Mouse (Mus musculus) CH12.LX (cell line): ENCODE measurements around the gene Cldn14. TPM values are rescaled to one million over a fixed set of nuclear protein-coding genes. Genes with fewer than 3 reads are reported as not detected.

ENCODE experiments used
- DNase-seq: peaks from one replicate; pipeline ENCODE4 v3.0.0-alpha.2; 2013; ENCODE audit errors: extremely low read depth
- H3K27ac ChIP-seq: 2 replicates; pipeline ENCODE4 v1.5.1; 2012; ENCODE audit warnings: low read depth, mild to moderate bottlenecking, control low read depth, moderate library complexity; ENCODE audit not compliant: insufficient read depth
- H3K27me3 ChIP-seq: replicated peaks from 2 replicates; pipeline ENCODE3; 2012; ENCODE audit warnings: inconsistent platforms
- H3K36me3 ChIP-seq, 2 experiments: replicated peaks in 1 of 2; 2 replicates each; pipeline versions ENCODE3 to v1.6.1; 2012; ENCODE audit warnings: inconsistent platforms in 1 of 2, low read length in 1 of 2, mild to moderate bottlenecking in 1 of 2, mixed read lengths in 1 of 2, moderate library complexity in 1 of 2; ENCODE audit not compliant: control insufficient read depth in 1 of 2, insufficient read depth in 1 of 2
- H3K4me1 ChIP-seq, 2 experiments: 2 replicates each; pipeline ENCODE4 v1.6.1; 2012; ENCODE audit warnings: inconsistent platforms in 1 of 2, moderate library complexity in 1 of 2; ENCODE audit not compliant: insufficient read depth in 2 of 2, control insufficient read depth in 1 of 2
- H3K4me2 ChIP-seq: 2 replicates; pipeline ENCODE4 v1.6.1; 2012; ENCODE audit warnings: low read depth, mild to moderate bottlenecking, control low read depth; ENCODE audit not compliant: poor library complexity, insufficient read depth, severe bottlenecking
- H3K4me3 ChIP-seq, 3 experiments: fragments of 150-350 bp in 1 of 3; sonication (generic) in 1 of 3; replicated peaks in 1 of 3; 2 replicates each; pipeline versions ENCODE3 to v1.5.1; 2011 to 2012; ENCODE audit warnings: low read depth in 2 of 3, low read length in 2 of 3, mild to moderate bottlenecking in 2 of 3, moderate library complexity in 2 of 3, control low read depth in 1 of 3, improper control_type of control experiment in 1 of 3, inconsistent platforms in 1 of 3, mixed read lengths in 1 of 3; ENCODE audit not compliant: poor library complexity in 1 of 3
- H3K79me2 ChIP-seq: replicated peaks from 2 replicates; pipeline ENCODE4 v1.6.1; 2012; ENCODE audit warnings: mild to moderate bottlenecking, moderate library complexity; ENCODE audit not compliant: control insufficient read depth, poor library complexity, insufficient read depth, severe bottlenecking; ENCODE audit errors: extremely low read depth
- H3K9ac ChIP-seq: 2 replicates; pipeline ENCODE4 v1.6.1; 2012; ENCODE audit warnings: low read depth, mild to moderate bottlenecking, control low read depth, moderate library complexity; ENCODE audit not compliant: insufficient read depth
- H3K9me3 ChIP-seq: replicated peaks from 2 replicates; pipeline ENCODE3; 2012; ENCODE audit warnings: low read length, inconsistent platforms, mixed read lengths
- BHLHE40 ChIP-seq: IDR thresholded peaks from 2 replicates; pipeline ENCODE4 v1.6.1; 2011; ENCODE audit warnings: mild to moderate bottlenecking, low read depth, low read length, improper control_type of control experiment
- CHD1 ChIP-seq: IDR thresholded peaks from 2 replicates; pipeline ENCODE4 v1.6.1; 2012; ENCODE audit warnings: low read depth, low read length, improper control_type of control experiment, inconsistent platforms
- CHD2 ChIP-seq: IDR thresholded peaks from 2 replicates; pipeline ENCODE4 v1.6.1; 2011; ENCODE audit warnings: low read length, improper control_type of control experiment
- E2F4 ChIP-seq: IDR thresholded peaks from 2 replicates; pipeline ENCODE4 v1.6.1; 2011; ENCODE audit warnings: low read depth, low read length, improper control_type of control experiment; ENCODE audit not compliant: insufficient replicate concordance
- ELF1 ChIP-seq: IDR thresholded peaks from 2 replicates; pipeline ENCODE4 v1.6.1; 2014; ENCODE audit warnings: low read depth, mild to moderate bottlenecking, inconsistent platforms, low read length, improper control_type of control experiment
- EP300 ChIP-seq: IDR thresholded peaks from 2 replicates; pipeline ENCODE4 v1.6.1; 2011; ENCODE audit warnings: low read length, improper control_type of control experiment
- ETS1 ChIP-seq: conservative IDR thresholded peaks from 2 replicates; pipeline ENCODE4 v1.6.1; 2012; ENCODE audit warnings: low read depth, mild to moderate bottlenecking, inconsistent platforms, low read length, improper control_type of control experiment, moderate library complexity
- HCFC1 ChIP-seq: IDR thresholded peaks from 2 replicates; pipeline ENCODE4 v1.6.1; 2012; ENCODE audit warnings: low read depth, mild to moderate bottlenecking, inconsistent platforms, low read length, improper control_type of control experiment
- IRF4 ChIP-seq: IDR thresholded peaks from 2 replicates; pipeline ENCODE4 v1.6.1; 2014; ENCODE audit warnings: low read depth, mild to moderate bottlenecking, inconsistent platforms, low read length, improper control_type of control experiment
- JUN ChIP-seq: IDR thresholded peaks from 2 replicates; pipeline ENCODE4 v1.6.1; 2011; ENCODE audit warnings: low read depth, mild to moderate bottlenecking, low read length, improper control_type of control experiment, moderate library complexity; ENCODE audit not compliant: insufficient read depth
- JUND ChIP-seq: conservative IDR thresholded peaks from 2 replicates; pipeline ENCODE4 v1.6.1; 2011; ENCODE audit warnings: low read depth, low read length, improper control_type of control experiment
- KAT2A ChIP-seq: IDR thresholded peaks from 2 replicates; pipeline ENCODE4 v1.6.1; 2012; ENCODE audit warnings: low read length, improper control_type of control experiment, inconsistent platforms; ENCODE audit not compliant: insufficient replicate concordance
- MAFK ChIP-seq: IDR thresholded peaks from 2 replicates; pipeline ENCODE4 v1.6.1; 2011; ENCODE audit warnings: low read length, improper control_type of control experiment; ENCODE audit not compliant: insufficient replicate concordance
- MAZ ChIP-seq: IDR thresholded peaks from 2 replicates; pipeline ENCODE4 v1.6.1; 2012; ENCODE audit warnings: low read depth, mild to moderate bottlenecking, inconsistent platforms, low read length, improper control_type of control experiment, moderate library complexity
- MEF2A ChIP-seq: IDR thresholded peaks from 2 replicates; pipeline ENCODE4 v1.6.1; 2014; ENCODE audit warnings: low read depth, mild to moderate bottlenecking, inconsistent platforms, low read length, improper control_type of control experiment, borderline replicate concordance
- MXI1 ChIP-seq: IDR thresholded peaks from 2 replicates; pipeline ENCODE4 v1.6.1; 2011; ENCODE audit warnings: mild to moderate bottlenecking, low read depth, low read length, improper control_type of control experiment
- NELFE ChIP-seq: IDR thresholded peaks from 2 replicates; pipeline ENCODE4 v1.6.1; 2011; ENCODE audit warnings: low read depth, low read length, improper control_type of control experiment
- NRF1 ChIP-seq: IDR thresholded peaks from 2 replicates; pipeline ENCODE4 v1.6.1; 2014; ENCODE audit warnings: low read depth, mild to moderate bottlenecking, inconsistent platforms, low read length, improper control_type of control experiment, moderate library complexity
- PAX5 ChIP-seq: IDR thresholded peaks from 2 replicates; pipeline ENCODE4 v1.6.1; 2012; ENCODE audit warnings: low read length, inconsistent platforms, mixed read lengths
- POLR2AphosphoS2 ChIP-seq: IDR thresholded peaks from 2 replicates; pipeline ENCODE4 v1.6.1; 2011; ENCODE audit warnings: low read depth, low read length, improper control_type of control experiment
- RAD21 ChIP-seq: IDR thresholded peaks from 2 replicates; pipeline ENCODE4 v1.6.1; 2011; ENCODE audit warnings: low read depth, mild to moderate bottlenecking, low read length, improper control_type of control experiment, moderate library complexity
- SIN3A ChIP-seq: IDR thresholded peaks from 2 replicates; pipeline ENCODE4 v1.6.1; 2012; ENCODE audit warnings: low read length, improper control_type of control experiment, inconsistent platforms
- TBP ChIP-seq: conservative IDR thresholded peaks from 2 replicates; pipeline ENCODE4 v1.6.1; 2011; ENCODE audit warnings: low read depth, low read length, improper control_type of control experiment
- TCF12 ChIP-seq: IDR thresholded peaks from 2 replicates; pipeline ENCODE4 v1.6.1; 2014; ENCODE audit warnings: low read depth, mild to moderate bottlenecking, inconsistent platforms, low read length, improper control_type of control experiment
- UBTF ChIP-seq: IDR thresholded peaks from 2 replicates; pipeline ENCODE4 v1.6.1; 2012; ENCODE audit warnings: low read depth, mild to moderate bottlenecking, inconsistent platforms, low read length, improper control_type of control experiment, moderate library complexity
- USF2 ChIP-seq: conservative IDR thresholded peaks from 2 replicates; pipeline ENCODE4 v1.6.1; 2011; ENCODE audit warnings: low read depth, low read length, improper control_type of control experiment
- ZC3H11A ChIP-seq: IDR thresholded peaks from 2 replicates; pipeline ENCODE4 v1.6.1; 2012; ENCODE audit warnings: low read depth, mild to moderate bottlenecking, inconsistent platforms, low read length, improper control_type of control experiment
- ZNF384 ChIP-seq: IDR thresholded peaks from 2 replicates; pipeline ENCODE4 v1.6.1; 2012; ENCODE audit warnings: low read depth, low read length, improper control_type of control experiment, inconsistent platforms
- dilution Hi-C: fragments of 300-500 bp; cut with MboI; formaldehyde crosslinking; loops from 2 replicates; pipeline ENCODE4 v1.14.3; 2020; ENCODE audit warnings: low sequenced_read_pairs; ENCODE audit not compliant: extremely low pct_unique_long_range_greater_than_20kb, extremely low pct_ligation_motif_present
- in situ Hi-C: fragments of 300-500 bp; cut with MboI; formaldehyde crosslinking; loops from 3 replicates; pipeline ENCODE4 v1.14.3; 2019; ENCODE audit warnings: low sequenced_read_pairs, low pct_ligation_motif_present, low pct_unique_long_range_greater_than_20kb, mixed read lengths
- polyA plus RNA-seq: library from polyadenylated mRNA; unstranded; fragments of >175 nt; gene quantifications from 2 replicates; pipeline ENCODE4 v1.2.1, GENCODE M21; 2012; ENCODE audit warnings: low read depth; ENCODE audit not compliant: insufficient read length
- total RNA-seq, 2 experiments: library from RNA; depleted of rRNA; stranded (reverse); fragments of 300-350 nt in 1 of 2; fragments of >200 nt in 1 of 2; gene quantifications; 2 replicates each; pipeline ENCODE4 v1.2.3; 2012 to 2014

Gene Cldn14
- total and polyA plus RNA-seq, 3 experiments, result 0.15 to 0.25 (median 0.21) TPM

GRCm38 (mm10) chr16:93918679-93919060 is 90.0 kb downstream of the Cldn14 start:
- H3K27ac ChIP-seq, result no peak overlapping the region
- in situ Hi-C loops (no loop called here), dilution Hi-C loops (no loop called here)
- DNase-seq, result no peak
- no peaks in the 10 kb centered on the region for H3K27me3 ChIP-seq
- H3K36me3 ChIP-seq, result no peaks in the 10 kb centered on the region
- H3K9me3 ChIP-seq, result no peaks in the 10 kb centered on the region
- TF ChIP-seq CHD2 (no peak), POLR2AphosphoS2 (no peak), TCF12 (no peak), HCFC1 (no peak), RAD21 (no peak), IRF4 (no peak; the same call in 1 of the 2 replicates), TBP (no peak), E2F4 (no peak), JUN (no peak), PAX5 (no peak), JUND (no peak), MAZ (no peak), USF2 (no peak), KAT2A (no peak)
- H3K4me3 ChIP-seq, result no peak overlapping the region
- H3K4me1 ChIP-seq, result peaks cover 35 to 75% of the 10 kb centered on the region in 2 experiments
- no peak overlapping the region for H3K9ac ChIP-seq
- no peaks in the 10 kb centered on the region for H3K79me2 ChIP-seq
- no peak overlapping the region for H3K4me2 ChIP-seq

GRCm38 (mm10) chr16:93917712-93918678 is 90.6 kb downstream of the Cldn14 start:
- Histone ChIP-seq H3K4me3 (no peak overlapping the region), H3K79me2 (no peaks in the 10 kb centered on the region), H3K9me3 (no peaks in the 10 kb centered on the region), H3K4me1 (peaks cover 35 to 73% of the 10 kb centered on the region in 2 experiments), H3K36me3 (no peaks in the 10 kb centered on the region), H3K9ac (no peak overlapping the region), H3K4me2 (no peak overlapping the region), H3K27me3 (no peaks in the 10 kb centered on the region), H3K27ac (peak overlapping the region; percentile 7; the same call in 1 of the 2 replicates)
- in situ Hi-C loops (no loop called here), dilution Hi-C loops (no loop called here)
- peak; percentile 98 for DNase-seq
- TF ChIP-seq ZNF384 (peak; percentile 49; the same call in 1 of the 2 replicates), BHLHE40 (peak; percentile 73), RAD21 (peak; percentile 92), MAFK (peak; percentile 79), KAT2A (0 out of 2 replicates have a peak, but pooled peaks have one; percentile 38), CHD2 (no peak), TBP (no peak), CHD1 (no peak), MEF2A (peak; percentile 79; the same call in 1 of the 2 replicates), MXI1 (no peak; the same call in 1 of the 2 replicates), ETS1 (peak; percentile 47), ELF1 (peak; percentile 70; the same call in 1 of the 2 replicates), EP300 (peak; percentile 75), UBTF (no peak), POLR2AphosphoS2 (no peak), ZC3H11A (peak; percentile 86), NRF1 (peak; percentile 82), NELFE (peak; percentile 63; the same call in 1 of the 2 replicates), JUN (peak; percentile 49; the same call in 1 of the 2 replicates), E2F4 (peak; percentile 59; the same call in 1 of the 2 replicates), IRF4 (peak; percentile 84), SIN3A (peak; percentile 66; the same call in 1 of the 2 replicates)
